Mouse (Mus musculus): Measurements from ENCODE around the gene Ubxn10.

DNA sequence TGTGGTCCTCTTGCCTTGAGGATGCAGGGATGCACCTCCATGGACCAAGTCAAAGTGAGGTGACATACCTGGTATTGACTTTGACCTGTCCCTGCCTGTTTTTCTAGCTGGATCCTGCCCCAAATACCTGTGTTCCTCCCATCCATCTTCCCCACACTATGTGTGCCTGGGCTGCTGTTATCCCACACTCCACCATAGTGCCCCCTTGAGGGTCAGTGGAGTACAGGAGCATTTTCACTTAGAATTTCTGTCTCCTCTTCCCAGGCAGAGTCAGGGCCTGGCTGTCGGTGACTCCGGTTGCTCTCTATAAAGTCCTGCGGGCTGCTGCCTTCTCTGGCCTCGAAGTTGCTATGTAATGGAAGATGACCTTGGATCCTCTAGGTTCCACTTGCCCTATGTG, 48.8 kb upstream of the Ubxn10 start:
- TF ChIP-seq POLR2A (IDR thresholded peaks at IDR 0.05; ENCODE audit: control insufficient read depth, extremely low read depth, insufficient read depth, low read length, poor library complexity): no peak
- TF ChIP-seq CTCF (IDR thresholded peaks at IDR 0.05; ENCODE audit: borderline replicate concordance, control insufficient read depth, extremely low read depth, insufficient read depth, low read length, poor library complexity): no peak

Data from thymus, adult 2 months (tissue).